Mouse (Mus musculus) liver, embryonic 14.5 days (tissue): ENCODE measurements around the gene Efcc1.

Experiments used
- CTCF ChIP-seq: IDR thresholded peaks from 2 replicates; pipeline ENCODE4 v1.5.1; 2016; ENCODE audit warnings: antibody characterized with exemption, low read depth, control low read depth
- EP300 ChIP-seq: IDR thresholded peaks from 2 replicates; pipeline ENCODE4 v1.6.1; 2016; ENCODE audit warnings: antibody characterized with exemption, low read depth

DNA sequence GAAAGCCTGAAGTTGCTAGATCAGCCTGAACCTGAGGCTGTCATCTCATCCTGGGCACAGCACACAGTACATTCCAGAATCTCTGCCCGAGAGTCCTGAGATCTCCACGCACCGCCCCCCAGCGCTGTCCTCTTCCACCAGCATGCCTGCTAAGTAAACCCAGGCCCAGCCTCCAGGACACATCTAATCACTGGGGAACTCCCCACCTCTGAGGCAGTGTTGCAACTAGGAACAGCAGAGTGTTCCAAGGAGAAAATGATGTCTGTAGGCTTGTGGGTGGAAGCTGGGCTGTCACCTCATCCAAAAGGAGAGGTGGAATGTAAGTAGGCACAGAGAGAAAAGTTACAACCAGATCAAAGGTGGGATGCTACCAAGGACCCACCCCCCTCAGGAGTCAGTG lies 24.5 kb downstream of the Efcc1 start:
- no peak for TF ChIP-seq CTCF
- TF ChIP-seq EP300 = no peak
